Mouse (Mus musculus) kidney, adult 18-20 months (tissue): Measurements from ENCODE around the gene Srpk1.
"Not testable (repeated sequence)": the region's sequence is repeated elsewhere in the genome, so short reads cannot be mapped to it uniquely, and the experiment has no call there.

Source experiments
- DNase-seq: peaks from one replicate; pipeline ENCODE4 v3.0.0; 2021

Srpk1 gene

DNA sequence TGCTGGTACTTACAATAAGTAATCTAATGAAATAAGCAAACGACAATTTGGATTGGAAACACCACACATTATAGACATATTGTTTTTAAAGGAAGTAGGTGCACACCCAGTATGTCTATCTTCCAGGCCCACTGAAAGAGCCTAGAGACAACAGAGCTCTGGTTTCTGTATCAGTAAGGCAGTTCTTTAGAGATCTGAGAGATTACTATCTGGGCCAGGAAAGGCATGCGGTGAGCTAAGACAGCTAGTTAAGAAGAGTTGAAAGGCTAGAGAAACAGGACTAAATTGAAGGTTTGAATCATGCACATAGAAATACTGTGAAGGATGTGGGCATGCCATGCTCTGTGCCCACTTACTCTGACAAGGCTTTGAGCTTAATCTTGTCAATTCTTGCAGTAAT lies 9.9 kb downstream of the Srpk1 start:
- no peak for DNase-seq

DNA sequence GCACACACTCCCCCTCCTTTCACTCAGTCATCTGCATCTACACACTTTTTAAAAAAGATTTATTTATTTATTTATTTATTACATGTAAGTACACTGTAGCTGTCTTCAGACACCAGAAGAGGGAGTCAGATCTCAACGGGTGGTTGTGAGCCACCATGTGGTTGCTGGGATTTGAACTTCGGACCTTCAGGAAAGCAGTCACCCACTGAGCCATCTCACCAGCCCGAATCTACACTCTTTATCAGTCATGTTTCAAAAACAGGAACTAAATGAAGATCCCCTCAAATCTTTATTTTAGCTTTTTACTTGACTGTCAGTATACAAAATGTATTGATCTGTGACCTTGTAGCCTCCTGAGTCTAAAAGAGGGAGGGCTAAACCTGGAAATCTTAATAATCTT lies 13.0 kb downstream of the Srpk1 start:
- DNase-seq, result no peak

DNA sequence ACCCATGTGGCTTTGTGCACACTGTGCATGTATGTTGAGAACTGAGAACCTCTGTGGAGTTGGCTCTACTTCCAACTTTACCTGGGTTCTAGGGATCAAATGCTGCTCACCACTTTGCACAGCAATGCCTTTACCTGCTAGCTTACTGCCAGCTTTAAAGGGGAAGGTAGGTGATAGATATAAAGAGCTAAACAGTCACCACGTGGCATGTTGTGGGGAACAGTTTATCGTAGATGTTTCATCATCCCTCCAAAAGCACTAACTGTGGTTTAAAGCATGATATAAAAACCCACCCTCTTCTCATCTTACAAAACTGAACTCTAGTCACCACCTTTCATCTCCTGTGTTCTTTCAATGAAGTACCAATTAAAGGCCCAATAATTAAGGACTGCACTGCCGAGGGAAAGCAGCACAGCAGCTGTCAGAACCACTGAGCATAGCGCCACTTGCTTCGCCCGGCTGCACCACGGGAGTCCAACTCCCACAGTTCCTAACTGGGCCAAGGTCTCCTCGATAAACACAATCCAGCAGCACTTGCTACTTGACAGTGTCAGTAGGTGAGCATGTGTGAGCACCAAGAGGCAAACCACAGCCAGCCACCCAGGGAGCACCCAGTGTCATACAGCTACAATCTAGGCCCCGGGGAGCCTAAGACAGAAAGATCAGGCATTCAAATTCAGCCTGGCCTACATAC lies 20.8 kb downstream of the Srpk1 start:
- no peak for DNase-seq

DNA sequence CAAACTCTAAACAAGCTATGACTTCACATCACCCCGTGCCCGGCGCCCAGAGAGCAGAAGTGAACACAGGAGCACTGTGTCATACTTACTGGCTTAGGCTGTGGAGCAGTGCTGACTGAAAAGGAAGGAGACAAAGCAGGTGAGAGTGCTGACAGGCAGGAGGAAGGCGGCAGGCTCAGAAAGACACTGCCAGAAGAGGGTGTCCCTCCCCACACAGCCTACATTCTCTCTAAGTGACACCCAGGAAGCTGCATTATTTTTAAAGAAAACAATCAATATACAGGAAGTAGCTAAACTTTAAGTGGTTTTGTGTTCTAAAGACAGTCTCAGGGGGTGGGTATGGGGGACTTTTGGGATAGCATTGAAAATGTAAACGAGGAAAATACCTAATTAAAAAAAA lies 21.7 kb downstream of the Srpk1 start:
- no peak for DNase-seq

DNA sequence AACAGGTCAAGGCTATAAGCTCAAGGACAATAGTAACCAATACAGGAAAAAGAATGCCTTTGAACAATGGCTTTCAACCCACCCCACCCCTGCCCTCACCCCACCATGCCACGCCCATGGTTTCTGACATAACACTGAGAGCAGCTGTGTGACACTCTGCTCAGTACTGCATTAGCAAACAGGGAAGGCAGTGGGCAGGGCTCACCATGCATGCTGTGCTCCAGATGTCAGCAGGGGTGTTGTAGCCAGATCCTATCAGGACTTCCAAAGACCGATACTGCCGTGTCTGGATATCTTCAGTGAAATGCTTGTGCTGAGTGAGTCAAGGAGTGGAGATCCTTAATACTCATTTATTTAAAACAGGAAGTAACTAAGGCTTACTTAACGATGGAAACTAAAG lies 28.5 kb downstream of the Srpk1 start:
- DNase-seq, result no peak

DNA sequence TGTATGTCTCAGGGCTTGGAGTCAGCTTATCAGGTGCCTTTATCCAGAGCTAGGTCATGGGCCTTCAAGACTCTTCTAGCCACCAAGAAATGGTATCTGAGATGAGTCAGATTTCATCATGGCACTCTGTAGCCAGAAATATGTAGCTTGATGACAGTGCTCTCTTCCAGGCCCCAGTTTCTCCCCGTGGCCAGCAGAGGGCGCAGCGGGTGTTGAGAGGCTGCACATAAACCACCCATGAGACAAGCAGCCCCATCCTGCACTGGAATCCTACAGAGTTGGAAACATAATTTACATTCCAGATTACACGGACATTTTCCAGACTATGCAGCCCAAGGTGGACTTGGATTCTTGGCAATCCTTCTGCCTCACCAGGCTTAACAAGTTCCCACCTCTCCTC lies 29.5 kb downstream of the Srpk1 start:
- peak; percentile 73 for DNase-seq

DNA sequence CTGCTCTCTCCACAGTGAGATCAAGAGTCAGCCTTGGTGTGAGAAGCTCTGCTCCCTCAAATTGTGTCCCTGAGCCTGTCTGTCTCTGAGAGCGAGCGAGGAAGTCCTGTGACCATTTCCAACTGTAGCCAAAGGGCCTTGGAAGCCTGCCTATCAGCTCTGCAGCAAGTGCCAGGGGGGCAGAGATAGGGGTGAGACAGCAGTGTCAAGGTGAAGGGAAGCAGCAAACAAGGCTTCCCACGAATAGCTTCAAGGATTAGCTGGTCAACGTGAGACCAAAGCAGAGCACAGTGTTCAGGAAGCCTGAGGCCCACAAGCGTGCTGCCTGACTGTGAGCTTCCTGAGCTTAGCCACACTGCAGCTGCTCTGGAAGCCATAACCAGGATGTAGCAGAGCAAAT lies 31.0 kb downstream of the Srpk1 start:
- DNase-seq, result no peak

DNA sequence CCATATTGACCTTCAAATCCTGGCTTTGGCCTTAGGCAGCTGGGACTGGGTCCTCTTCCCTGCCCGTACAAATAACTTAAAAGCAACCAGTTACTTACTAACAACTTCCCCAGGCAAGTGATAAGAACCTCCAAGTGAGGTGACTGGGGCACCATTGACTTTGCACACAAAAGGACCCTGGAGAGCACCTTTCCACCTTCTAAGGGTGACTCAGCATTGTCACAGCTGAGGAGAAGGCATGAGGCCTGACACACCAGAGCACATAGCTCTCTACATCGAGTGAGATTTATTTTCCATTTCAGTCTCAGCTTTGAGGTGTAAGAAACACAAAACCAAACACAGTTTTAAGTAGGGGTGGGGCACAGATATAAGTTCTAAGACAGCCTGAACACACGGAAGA lies 31.9 kb downstream of the Srpk1 start:
- no peak for DNase-seq

DNA sequence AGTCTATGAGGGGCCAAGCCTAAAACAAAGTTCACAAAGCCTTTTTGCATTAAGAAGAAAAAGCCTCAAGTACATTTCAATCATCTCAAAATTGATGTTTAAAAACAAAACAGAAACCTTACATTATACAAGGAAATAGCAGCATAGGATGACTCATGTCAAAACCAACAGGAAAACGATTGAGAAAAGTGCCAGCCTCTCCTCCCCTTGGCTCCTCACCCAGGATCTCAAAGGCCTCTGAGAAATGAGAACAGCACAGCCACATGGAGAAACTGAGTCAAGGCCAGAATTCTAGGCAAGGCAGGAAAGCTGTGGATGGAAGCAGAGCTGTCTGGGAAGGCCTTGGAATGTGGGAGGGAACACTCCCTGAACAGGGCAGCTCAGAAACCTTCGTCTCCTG lies 33.9 kb downstream of the Srpk1 start:
- DNase-seq, result no peak

DNA sequence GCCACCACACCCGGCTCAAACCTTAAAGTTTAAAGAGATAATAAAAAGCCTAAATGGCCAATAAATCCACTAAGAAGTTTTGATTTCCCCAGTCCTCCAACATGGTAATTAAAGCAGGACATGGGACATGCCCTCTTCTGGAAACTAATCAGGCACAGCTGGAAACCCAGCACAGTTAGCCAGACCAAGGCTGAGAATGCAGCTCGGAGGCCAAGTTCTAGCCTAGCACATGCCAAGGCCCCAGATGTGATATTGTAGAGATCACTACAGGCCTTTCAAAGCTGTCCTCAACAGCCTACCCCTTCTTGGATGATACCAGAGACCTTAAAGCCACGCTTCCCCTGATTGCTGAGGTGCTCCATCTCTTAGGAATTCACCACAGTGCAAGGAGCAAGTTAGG lies 36.0 kb downstream of the Srpk1 start:
- no peak for DNase-seq

DNA sequence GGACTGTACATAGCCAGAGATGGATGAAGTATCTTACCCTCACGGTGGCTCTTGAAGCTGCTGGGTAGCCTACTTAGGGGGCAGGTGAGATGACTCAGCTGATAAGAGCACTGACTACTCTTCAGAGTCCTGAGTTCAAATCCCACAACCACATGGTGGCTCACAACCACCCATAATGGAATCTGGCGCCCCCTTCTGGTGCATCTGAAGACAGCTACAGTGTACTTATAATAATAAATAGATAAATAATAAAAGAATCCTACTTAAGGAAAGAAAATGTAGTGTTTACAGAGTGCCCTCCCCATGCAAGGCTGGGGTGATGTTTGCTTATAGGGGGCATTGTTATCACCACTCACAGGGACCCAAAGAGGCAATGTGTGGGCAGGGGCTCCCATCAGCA lies 41.5 kb downstream of the Srpk1 start:
- no peak for DNase-seq

DNA sequence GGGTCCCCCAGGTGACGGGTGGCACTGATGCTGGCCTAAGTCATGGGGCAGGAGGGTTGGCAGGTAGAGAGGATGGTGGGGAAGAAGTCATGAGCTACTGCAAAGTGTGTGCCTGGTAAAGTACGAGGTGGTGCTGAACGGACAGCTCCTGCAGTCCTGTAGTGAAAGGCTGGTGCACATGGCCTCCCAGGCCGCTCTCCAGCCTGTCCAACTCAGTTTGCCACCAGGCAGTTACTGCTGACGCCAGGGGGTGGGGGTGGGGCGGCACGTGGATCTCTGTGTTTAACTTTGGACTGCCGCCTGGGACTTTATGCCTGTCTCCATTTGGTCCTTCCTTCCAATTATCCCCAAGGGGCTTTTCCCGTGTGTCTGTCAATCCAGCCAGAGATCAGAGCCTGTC lies 42.1 kb downstream of the Srpk1 start:
- DNase-seq, result peak; percentile 65

DNA sequence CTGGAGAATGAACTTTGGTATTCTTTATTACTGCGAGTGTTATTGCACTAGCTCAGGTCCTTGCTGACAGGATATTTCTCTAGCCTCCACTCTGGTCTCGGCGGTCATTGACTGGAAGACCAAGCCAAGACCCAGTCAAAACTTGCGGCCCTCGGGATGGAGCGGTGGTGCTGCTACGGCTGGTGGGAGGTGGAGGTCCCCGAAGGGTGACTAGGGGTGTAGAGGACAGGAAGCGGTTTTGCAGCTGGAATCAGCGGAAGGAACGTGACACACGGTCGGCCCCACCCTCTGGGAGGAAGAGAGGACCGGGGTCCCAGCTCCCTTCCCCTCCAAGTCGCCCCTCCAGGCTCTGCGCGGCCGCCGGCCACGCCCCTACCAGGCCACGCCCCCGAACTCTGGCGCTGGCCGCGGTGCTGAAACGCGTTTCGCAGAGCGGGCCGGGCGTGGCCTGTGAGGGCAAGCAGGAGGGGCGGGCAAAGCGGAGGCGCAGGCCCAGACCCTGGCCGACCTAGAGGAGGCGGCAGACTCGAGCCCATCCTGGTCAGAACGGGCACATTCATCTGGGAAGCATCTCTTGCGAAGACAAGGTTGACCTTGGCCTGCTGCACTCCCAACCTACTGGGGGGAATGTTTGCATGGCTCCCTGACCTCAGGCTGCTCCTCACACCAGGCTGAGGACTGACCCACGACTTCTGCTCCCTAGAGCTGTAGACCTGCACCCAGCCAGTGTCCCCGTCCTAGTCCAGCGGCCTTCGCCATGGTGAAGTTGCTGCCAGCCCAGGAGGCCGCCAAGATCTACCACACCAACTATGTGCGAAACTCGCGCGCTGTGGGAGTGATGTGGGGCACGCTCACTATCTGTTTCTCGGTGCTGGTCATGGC lies 47.0 kb downstream of the Srpk1 start, which contains the start of gene Lhfpl5:
Lhfpl5 (plus strand) TSS at position 398 of the 882 bp plus-strand sequence.
- DNase-seq, result peak; percentile 25

DNA sequence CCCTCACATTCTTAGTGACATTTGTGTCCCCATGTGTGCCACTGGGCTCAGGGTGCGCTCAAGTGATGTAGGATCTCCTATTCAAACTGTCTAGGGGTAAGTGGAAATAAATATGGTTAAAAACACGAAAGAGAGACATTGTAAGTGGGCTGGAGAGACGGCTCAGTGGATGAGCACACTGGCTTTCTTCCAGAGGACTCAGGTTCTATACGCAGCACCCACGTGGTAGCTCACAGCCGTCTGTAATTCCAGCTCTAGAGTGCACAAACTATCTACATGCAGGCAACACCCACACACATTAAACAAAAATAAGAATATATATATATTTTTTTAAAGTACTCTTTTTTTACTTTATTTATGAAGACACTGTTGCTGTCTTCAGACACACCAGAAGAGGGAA lies 49.6 kb downstream of the Srpk1 start:
- no peak for DNase-seq

DNA sequence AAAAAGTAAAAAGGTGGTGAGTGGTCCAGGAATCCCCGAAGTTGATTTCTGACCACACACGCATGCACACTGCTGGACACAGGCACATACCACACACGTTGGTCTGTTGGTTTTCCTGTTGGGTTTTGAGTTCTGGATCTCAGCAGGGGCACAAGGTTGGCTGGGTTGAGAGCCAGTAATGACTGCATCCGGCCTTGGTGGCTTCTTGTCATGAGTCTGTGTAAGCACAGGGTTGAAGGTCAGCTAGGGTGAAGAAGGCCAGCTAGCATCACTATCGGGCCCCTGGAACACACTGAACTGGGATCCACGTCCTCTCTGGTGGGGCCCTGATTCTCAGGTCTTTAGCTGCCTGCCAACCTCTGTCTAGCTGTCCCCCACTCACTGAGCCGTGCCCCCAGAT lies 50.0 kb downstream of the Srpk1 start:
- no peak for DNase-seq

DNA sequence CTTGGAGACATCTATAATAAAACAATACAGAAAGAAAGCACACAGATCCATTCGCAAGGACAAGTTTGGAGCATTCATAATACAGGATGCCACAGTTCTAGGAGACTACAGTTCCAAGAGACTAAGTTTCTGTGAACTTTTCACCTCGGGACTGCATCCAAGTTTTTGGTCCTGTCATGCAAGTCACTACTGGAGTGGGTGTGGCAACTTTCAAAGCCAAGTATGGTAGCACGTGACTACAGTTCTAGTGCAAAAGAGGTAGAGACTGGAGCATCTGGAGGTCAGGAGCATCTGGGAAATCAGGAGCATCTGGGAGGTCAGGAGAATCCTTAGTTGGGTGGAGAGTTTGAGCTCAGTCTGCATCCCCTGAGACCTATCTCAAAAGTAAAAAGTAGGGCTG lies 50.6 kb downstream of the Srpk1 start:
- DNase-seq, result no peak

DNA sequence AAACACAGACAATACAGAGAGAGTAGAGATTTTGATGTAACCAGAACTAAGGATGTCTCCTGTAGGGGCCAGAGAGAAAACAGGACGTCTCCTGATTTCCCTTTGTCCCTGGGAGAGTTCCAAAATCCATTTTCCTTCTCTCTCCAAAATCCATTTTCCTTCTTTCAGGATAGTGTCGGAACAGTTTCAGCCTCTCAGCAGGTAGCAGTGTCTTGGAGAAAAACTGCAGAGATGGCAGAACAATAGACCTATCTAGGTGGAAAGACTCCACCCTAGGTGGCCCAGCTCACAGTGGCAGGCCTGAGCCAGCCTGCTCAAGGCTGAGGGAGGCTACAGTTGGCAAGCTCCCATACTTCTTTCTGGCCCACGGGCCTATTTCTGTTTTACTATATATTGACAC lies 55.0 kb downstream of the Srpk1 start:
- DNase-seq, result no peak

DNA sequence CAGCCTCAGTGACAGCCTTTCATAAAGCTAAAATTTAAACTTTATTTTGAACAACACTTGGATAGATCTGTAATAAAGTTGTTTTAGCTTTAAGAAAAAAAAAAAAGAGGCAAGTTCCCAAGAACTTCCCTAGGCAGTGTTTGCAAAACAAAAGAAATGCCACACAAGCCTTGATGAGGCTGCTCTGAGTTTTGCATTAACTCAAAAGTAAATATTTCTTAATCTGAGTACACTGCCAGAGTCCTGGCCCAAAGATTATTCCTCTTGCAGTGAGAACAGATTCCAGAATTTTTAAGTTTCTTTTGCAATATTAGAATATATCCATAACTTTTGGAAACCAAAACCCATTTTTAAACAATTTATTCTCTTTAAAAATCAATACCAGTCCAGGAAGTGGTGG lies 57.3 kb downstream of the Srpk1 start:
- no peak for DNase-seq

DNA sequence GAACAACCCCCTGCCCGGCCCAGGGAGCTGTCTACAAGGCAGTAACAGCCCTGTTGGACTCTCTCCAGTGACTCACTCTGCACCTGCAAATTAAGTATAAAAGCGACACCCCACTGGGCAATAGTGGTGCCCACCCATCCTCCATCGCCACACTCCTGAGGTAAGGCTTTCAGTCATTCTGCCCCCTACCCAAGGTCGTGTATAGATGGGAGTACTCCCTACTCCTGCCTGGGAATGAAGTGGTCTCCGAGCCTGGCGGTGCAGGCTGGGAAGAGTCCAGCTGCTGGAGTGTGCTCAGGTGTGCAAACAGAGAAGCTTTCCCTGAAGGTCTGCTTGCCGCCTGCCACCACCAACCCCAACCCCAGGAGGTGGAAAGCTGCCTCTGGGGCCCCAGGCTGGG lies 60.9 kb downstream of the Srpk1 start:
- no peak for DNase-seq

DNA sequence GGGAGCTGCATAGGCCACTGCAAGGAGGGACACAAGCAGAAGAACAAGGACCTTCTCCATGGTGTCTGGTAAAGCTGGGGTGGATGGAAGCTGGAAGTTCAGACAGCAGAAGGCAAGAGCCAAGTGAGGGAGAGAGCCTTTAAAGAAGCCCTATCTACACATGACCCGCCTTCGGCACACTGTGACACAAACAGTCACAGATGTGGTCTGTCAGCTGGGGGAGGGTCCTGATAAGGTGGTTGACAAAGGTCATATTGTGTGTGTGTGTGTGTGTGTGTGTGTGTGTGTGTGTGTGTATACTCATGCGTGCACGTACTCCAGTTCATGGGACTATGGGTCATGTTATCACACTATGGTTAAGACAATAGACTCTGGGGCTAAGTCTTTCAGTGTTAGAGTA lies 61.9 kb downstream of the Srpk1 start, which contains the start of gene Clps:
Clps (minus strand) TSS at position 169 of the 400 bp plus-strand sequence.
- no peak for DNase-seq

DNA sequence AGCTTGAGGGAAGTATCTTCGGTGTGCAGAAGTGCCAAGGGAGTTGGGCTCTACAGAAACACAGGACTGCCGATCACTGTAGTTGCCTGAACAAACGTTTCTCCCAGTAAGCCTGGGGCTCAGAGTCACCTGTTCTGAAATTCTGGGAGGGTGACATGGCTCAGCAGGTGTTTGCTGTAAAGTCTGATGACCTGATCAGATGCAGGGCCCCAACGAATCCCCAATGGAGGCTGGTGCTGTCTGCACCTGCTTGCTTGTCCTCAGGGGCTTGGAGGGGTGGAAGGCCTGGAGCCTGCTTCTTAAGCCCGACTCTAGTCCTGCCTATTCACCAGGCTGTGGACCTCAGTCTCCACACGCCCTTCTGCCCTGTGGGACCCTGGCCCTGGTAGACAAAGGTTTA lies 64.7 kb downstream of the Srpk1 start:
- no peak for DNase-seq

DNA sequence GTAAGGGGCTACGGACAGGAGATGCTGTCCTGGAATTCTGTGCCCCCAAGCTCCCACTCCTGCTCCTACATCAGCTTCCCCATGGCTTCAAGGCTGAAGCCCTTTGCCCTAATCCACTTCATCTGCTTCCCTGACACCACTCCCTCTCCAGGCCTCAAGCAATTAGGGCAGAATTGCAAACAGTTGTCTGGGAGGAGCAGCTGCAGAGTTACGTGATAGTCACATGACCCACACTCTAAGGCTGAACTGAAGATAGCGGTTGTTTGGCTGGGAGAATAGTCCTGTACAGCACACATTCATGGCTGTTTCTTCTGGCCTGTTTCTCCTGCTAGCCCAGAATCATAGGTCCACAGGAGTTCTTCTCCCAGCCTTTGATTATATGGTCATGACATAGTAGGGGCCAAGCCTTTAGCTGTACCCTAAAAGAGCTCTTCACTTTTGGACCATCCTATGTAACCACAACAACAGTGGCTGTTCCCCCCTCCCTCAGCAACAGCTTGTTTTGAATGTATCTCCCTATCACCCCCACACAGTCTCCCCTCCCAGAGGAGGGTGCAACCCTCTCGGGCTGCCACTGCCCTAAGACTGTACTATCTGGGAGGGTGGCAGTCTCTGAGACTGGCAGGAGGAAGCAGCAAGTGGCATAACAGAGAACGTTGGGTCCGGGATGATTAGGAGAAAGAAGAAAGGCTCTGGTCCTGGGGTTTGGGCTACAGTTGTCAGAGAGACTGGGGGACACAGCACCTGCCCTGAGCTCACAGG lies 65.7 kb downstream of the Srpk1 start:
- no peak for DNase-seq

DNA sequence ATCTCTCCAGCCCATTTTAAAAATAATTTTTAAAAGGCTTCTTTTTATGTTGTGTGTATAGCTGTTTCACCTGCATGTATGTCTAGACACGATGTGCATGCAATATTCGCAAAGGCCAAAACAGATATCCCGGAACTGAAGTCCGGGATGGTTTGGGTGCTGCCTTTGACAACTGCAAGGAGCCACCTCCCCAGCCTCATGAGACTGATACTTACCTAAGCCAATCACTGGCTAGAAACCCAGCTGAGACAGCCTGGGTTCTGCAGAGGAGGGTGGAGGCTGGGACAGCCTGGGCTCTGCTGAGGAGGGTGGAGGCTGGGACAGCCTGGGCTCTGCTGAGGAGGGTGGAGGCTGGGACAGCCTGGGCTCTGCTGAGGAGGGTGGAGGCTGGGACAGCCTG lies 68.5 kb downstream of the Srpk1 start:
- DNase-seq, result not testable (repeated sequence)
